Comparison of ENCODE assay signal across 8 mouse cellular contexts in the genomic region with DNA sequence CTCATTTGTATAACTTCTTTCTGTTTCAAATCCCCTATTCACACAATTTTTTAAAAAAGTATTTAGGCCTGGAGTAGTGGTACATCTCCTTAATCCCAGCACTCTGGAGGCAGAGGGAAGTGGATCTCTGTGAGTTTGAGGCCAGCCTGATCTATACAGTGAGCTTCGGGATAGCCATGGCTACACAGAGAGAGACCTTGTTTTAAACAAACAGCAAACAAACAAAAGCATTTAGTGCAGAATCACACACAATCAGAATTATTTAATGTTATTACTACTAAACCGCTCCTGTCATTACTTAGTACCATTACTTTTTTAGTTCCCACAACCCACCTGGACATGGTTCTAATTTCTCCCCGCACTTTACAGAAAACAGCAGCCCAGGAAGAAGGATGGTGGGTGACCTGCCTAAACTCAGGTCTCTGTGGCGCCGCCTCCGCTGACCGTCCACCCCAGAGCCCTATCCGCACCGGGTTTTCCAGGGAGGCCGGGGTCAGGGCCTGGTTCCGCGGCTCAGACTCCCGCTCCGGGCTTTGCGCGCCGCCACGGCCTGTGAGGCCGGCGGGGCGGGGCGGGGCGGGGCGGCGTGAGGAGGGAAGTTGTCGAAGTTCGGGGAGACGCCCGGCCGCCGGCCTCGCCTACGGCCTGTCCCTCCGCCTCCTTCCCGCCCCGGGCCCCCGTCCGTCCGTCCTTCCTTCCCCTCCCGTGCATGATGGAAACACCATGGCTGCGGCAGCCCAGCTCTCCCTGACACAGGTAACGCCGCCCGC. TPM values are rescaled to one million over a fixed set of nuclear protein-coding genes. Genes with fewer than 3 reads are reported as not detected.
DNase-seq lines count a peak whose midpoint lies in the region; ATAC-seq and TF ChIP-seq lines count a peak whose summit lies in the region.

A gene (plus strand): TSS at position 580 of the 770 bp plus-strand sequence.

- DNase-seq in c-Kit-positive CD71-positive TER-119-positive erythroid progenitor cells, embryonic 14.5 days (ENCODE audit: low spot score), result peak; percentile 93
- DNase-seq in heart, postnatal 10 days, result peak; percentile 95 to 96
- peak; percentile 77 for DNase-seq in large intestine, adult 2 months (ENCODE audit: low read depth, low spot score)
- DNase-seq in liver, postnatal 0 days, result peak; percentile 98
- peak; percentile 98 for DNase-seq in testis, postnatal 10 days (ENCODE audit: low spot score)

- WGBS in forebrain, embryonic 13.5 days, result 4% methylated on average over 30 of the region's 44 CpGs
- 4% methylated on average over 43 of the region's 44 CpGs for whole genome bisulfite sequencing in large intestine, adult 2 months
- WGBS in liver, postnatal 0 days (ENCODE audit: insufficient replicate concordance), result 2% methylated on average over 43 of the region's 44 CpGs
- WGBS in neural tube, embryonic 14.5 days, result 5% methylated on average over 25 of the region's 44 CpGs

- TF ChIP-seq EP300 in liver, postnatal 0 days (IDR thresholded peaks at IDR 0.05; ENCODE audit: low read depth), result peak; percentile 72; the same call in 1 of the 2 replicates

- peaks cover 6% of the 10 kb centered on the region for H3K4me1 ChIP-seq in E14TG2a.4 (replicated peaks; ENCODE audit: low read depth, low read length)
- peaks cover 16% of the 10 kb centered on the region for H3K4me1 ChIP-seq in forebrain, embryonic 13.5 days
- H3K4me1 ChIP-seq in liver, postnatal 0 days (ENCODE audit: insufficient read depth), result peaks cover 22% of the 10 kb centered on the region
- H3K4me1 ChIP-seq in neural tube, embryonic 14.5 days (ENCODE audit: control insufficient read depth, insufficient read depth, low read length), result no peaks in the 10 kb centered on the region

- peak within 1 kb of the TSS; percentile 87 for H3K4me2 ChIP-seq in forebrain, embryonic 13.5 days
- H3K4me2 ChIP-seq in liver, postnatal 0 days (ENCODE audit: low read depth, low read length), result peak within 1 kb of the TSS; percentile 90
- peak within 1 kb of the TSS; percentile 79 for H3K4me2 ChIP-seq in neural tube, embryonic 14.5 days (ENCODE audit: low read depth, low read length)

- no peaks in the 10 kb centered on the region for H3K36me3 ChIP-seq in E14TG2a.4 (ENCODE audit: insufficient read depth, low read length)
- H3K36me3 ChIP-seq in forebrain, embryonic 13.5 days (ENCODE audit: poor library complexity, severe bottlenecking), result no peaks in the 10 kb centered on the region
- H3K36me3 ChIP-seq in liver, postnatal 0 days (replicated peaks; ENCODE audit: insufficient read depth, low read length), result no peaks in the 10 kb centered on the region
- no peaks in the 10 kb centered on the region for H3K36me3 ChIP-seq in neural tube, embryonic 14.5 days (ENCODE audit: control insufficient read depth, insufficient read depth, low read length)

- intact Hi-C loops in heart, postnatal 10 days (cut with DNase I), result no loop called here

- no peak within 1 kb of the TSS for H3K27ac ChIP-seq in forebrain, embryonic 13.5 days
- peak within 1 kb of the TSS; percentile 96 for H3K27ac ChIP-seq in liver, postnatal 0 days (ENCODE audit: low read depth)
- H3K27ac ChIP-seq in neural tube, embryonic 14.5 days (ENCODE audit: low read depth, low read length), result 0 out of 2 replicates have a peak within 1 kb of the TSS, but pooled peaks have one; percentile 22

- H3K9ac ChIP-seq in forebrain, embryonic 13.5 days, result peak within 1 kb of the TSS; percentile 78
- peak within 1 kb of the TSS; percentile 97 for H3K9ac ChIP-seq in liver, postnatal 0 days (replicated peaks)
- H3K9ac ChIP-seq in neural tube, embryonic 14.5 days (replicated peaks; ENCODE audit: low read depth, low read length), result peak within 1 kb of the TSS; percentile 62

- H3K9me3 ChIP-seq in E14TG2a.4 (ENCODE audit: low read length), result peaks cover 29% of the 10 kb centered on the region
- H3K9me3 ChIP-seq in forebrain, embryonic 13.5 days (replicated peaks), result no peaks in the 10 kb centered on the region
- H3K9me3 ChIP-seq in liver, postnatal 0 days (ENCODE audit: low read length), result no peaks in the 10 kb centered on the region
- H3K9me3 ChIP-seq in neural tube, embryonic 14.5 days (ENCODE audit: control insufficient read depth, low read length), result no peaks in the 10 kb centered on the region

- TF ChIP-seq CTCF in E14TG2a.4 (conservative IDR thresholded peaks at IDR 0.05; ENCODE audit: low read length), result no peak
- TF ChIP-seq CTCF in liver, postnatal 0 days (IDR thresholded peaks at IDR 0.05; ENCODE audit: low read depth), result no peak

- peak; percentile 96 for ATAC-seq in forebrain, embryonic 13.5 days
- peak; percentile 97 for ATAC-seq in liver, postnatal 0 days
- ATAC-seq in neural tube, embryonic 14.5 days (ENCODE audit: low read depth), result peak; percentile 96

- peaks cover 19% of the 10 kb centered on the region for H3K27me3 ChIP-seq in E14TG2a.4 (ENCODE audit: insufficient read depth, low read length)
- H3K27me3 ChIP-seq in forebrain, embryonic 13.5 days, result no peaks in the 10 kb centered on the region
- no peaks in the 10 kb centered on the region for H3K27me3 ChIP-seq in liver, postnatal 0 days (ENCODE audit: insufficient read depth, low read length)
- no peaks in the 10 kb centered on the region; the same call in 1 of the 2 replicates for H3K27me3 ChIP-seq in neural tube, embryonic 14.5 days (ENCODE audit: control insufficient read depth, insufficient read depth, low read length)

- peak within 1 kb of the TSS; percentile 85 for H3K4me3 ChIP-seq in E14TG2a.4 (replicated peaks; ENCODE audit: low read length)
- H3K4me3 ChIP-seq in forebrain, embryonic 13.5 days, result peak within 1 kb of the TSS; percentile 78
- peak within 1 kb of the TSS; percentile 89 for H3K4me3 ChIP-seq in liver, postnatal 0 days (ENCODE audit: low read depth, low read length)
- peak within 1 kb of the TSS; percentile 69 for H3K4me3 ChIP-seq in neural tube, embryonic 14.5 days (ENCODE audit: low read depth, low read length)

RNA-seq across cellular contexts. Expression of the gene that starts here (rescaled TPM):
- polyA plus RNA-seq in forebrain, embryonic 13.5 days (2015; fragmentation: Nextera tagmentation; extraction: Ambion mirVana), result 38.3 and 44.8 TPM in 2 replicates
- total RNA-seq in heart, postnatal 10 days (2021), result 10 to 100 TPM; 51.5 to 54.9 TPM
- 9.0 and 12.8 TPM in 2 replicates for polyA plus RNA-seq in large intestine, adult 2 months (2012; rRNA removed)
- 20.0 and 21.2 TPM in 2 replicates for polyA plus RNA-seq in liver, postnatal 0 days (2015; fragmentation: Nextera tagmentation; extraction: Ambion mirVana)
- 82.4 and 101 TPM in 2 replicates for polyA plus RNA-seq in neural tube, embryonic 14.5 days (2014; fragmentation: Nextera tagmentation; extraction: Ambion mirVana)
